Mouse (Mus musculus) lung, embryonic 14.5 days (tissue): ENCODE data around the gene Vps33a. TPM values are rescaled to one million over a fixed set of nuclear protein-coding genes. Genes with fewer than 3 reads are reported as not detected.
A peak's percentile ranks its signal among the peaks of the same experiment; 100 is the strongest.

Experiments
- ATAC-seq: fragments of 200-750 bp; cut with Nextera tagmentation; 2 replicates; pipeline ENCODE4 v1.8.0; 2017; ENCODE audit warnings: mild to moderate bottlenecking, moderate TSS enrichment, moderate library complexity; ENCODE audit not compliant: insufficient read depth
- DNase-seq: peaks from one replicate; pipeline ENCODE4 v3.0.0-alpha.2; 2015
- H3K27ac ChIP-seq: fragments of 300-500 bp; sonication (generic); 2 replicates; pipeline ENCODE4 v1.5.1; 2014; ENCODE audit warnings: low read depth, mild to moderate bottlenecking, moderate library complexity
- H3K27me3 ChIP-seq: fragments of 300-500 bp; sonication (generic); 2 replicates; pipeline ENCODE4 v1.6.1; 2014; ENCODE audit warnings: low read length, control low read depth; ENCODE audit not compliant: insufficient read depth
- H3K36me3 ChIP-seq: fragments of 300-500 bp; sonication (generic); 2 replicates; pipeline ENCODE4 v1.6.1; 2014; ENCODE audit warnings: control low read depth; ENCODE audit not compliant: insufficient read depth
- H3K4me1 ChIP-seq: fragments of 300-500 bp; sonication (generic); 2 replicates; pipeline ENCODE4 v1.6.1; 2014; ENCODE audit warnings: antibody characterized with exemption, control low read depth; ENCODE audit not compliant: insufficient read depth
- H3K4me2 ChIP-seq: fragments of 300-500 bp; sonication (generic); 2 replicates; pipeline ENCODE4 v1.6.1; 2014; ENCODE audit warnings: mild to moderate bottlenecking
- H3K4me3 ChIP-seq: fragments of 300-500 bp; sonication (generic); 2 replicates; pipeline ENCODE4 v1.5.1; 2014; ENCODE audit warnings: low read depth, low read length
- H3K9ac ChIP-seq: fragments of 300-500 bp; sonication (generic); 2 replicates; pipeline ENCODE4 v1.6.1; 2014
- H3K9me3 ChIP-seq: fragments of 300-500 bp; sonication (generic); 2 replicates; pipeline ENCODE4 v1.6.1; 2016; ENCODE audit warnings: low read depth, low read length, control low read depth
- CTCF ChIP-seq: IDR thresholded peaks from 2 replicates; pipeline ENCODE4 v1.5.1; 2016; ENCODE audit warnings: antibody characterized with exemption, low read depth
- WGBS: fragments of 180-500 bp; shearing (Covaris S2); extraction: QIAGEN DNeasy Blood & Tissue Kit; methylation state at CpG from one replicate; pipeline ENCODE4 v1.1.7; 2014; 5-methylcytosine and 5-hydroxymethylcytosine counted together
- polyA plus RNA-seq: library from polyadenylated mRNA; unstranded; fragments of >200 nt; fragmentation: Nextera tagmentation; extraction: Ambion mirVana; gene quantifications from 2 replicates; pipeline ENCODE4 v1.2.1, GENCODE M21; 2014

The Vps33a gene
- polyA plus RNA-seq, 1 experiment from 2014 or later = 27.8 TPM

DNA sequence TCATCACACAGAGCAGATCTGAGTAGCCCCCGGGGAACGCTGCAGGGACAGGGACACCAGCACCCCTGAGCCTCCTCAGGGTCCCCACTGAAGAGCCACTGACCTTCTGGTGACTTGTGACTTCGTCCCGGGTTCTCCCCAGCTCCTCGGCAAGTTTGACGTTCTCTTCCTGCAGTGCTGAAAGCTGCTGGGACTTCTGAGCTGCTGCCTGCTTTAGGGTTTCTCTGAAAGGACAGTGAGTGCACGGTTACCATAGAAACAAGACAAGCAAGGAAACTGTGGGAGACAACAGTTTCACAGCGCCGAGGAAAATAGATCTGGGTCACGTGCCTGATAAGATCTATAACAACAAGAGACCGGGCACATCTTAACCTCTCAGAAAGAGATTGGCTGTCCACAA, 30.7 kb upstream of the Vps33a start:
- DNase-seq (no peak), ATAC-seq (no peak)
- 50% methylated on average over 11 of the region's 11 CpGs for WGBS

DNA sequence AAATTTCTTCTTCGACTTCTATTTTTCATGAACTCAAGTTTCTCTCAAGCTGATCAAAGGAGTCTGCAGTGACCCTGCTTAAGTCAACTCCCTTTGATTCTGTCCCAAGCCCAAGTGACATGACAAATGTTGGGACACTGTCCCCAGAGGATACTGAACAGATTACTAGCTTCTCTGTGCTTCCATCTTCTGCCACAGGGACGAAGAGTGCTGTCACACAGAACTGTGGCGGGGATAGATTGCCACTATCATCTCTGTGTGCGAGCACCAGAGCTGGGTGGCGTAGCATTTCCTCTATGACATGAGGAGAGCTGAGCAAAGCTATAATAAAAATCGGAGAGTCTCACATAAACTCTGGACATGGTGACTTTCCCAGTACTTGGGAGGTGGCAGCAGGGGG, 29.3 kb upstream of the Vps33a start:
- WGBS = 84% methylated on average over 6 of the region's 6 CpGs
- no peak for ATAC-seq
- Histone ChIP-seq H3K4me1 (no peaks in the 10 kb centered on the region), H3K9ac (no peak overlapping the region), H3K36me3 (peaks cover 39% of the 10 kb centered on the region), H3K27me3 (no peaks in the 10 kb centered on the region), H3K27ac (no peak overlapping the region), H3K4me3 (no peak overlapping the region), H3K9me3 (no peaks in the 10 kb centered on the region), H3K4me2 (no peak overlapping the region)
- TF ChIP-seq CTCF = no peak
- peak; percentile 21 for DNase-seq

More for the DNA sequence above, 30.7 kb upstream of the Vps33a start:
- Histone ChIP-seq H3K9me3 (no peaks in the 10 kb centered on the region), H3K27ac (no peak overlapping the region), H3K27me3 (no peaks in the 10 kb centered on the region), H3K4me1 (no peaks in the 10 kb centered on the region), H3K4me2 (no peak overlapping the region), H3K36me3 (peaks cover 43% of the 10 kb centered on the region), H3K4me3 (no peak overlapping the region), H3K9ac (no peak overlapping the region)
- TF ChIP-seq CTCF = no peak

DNA sequence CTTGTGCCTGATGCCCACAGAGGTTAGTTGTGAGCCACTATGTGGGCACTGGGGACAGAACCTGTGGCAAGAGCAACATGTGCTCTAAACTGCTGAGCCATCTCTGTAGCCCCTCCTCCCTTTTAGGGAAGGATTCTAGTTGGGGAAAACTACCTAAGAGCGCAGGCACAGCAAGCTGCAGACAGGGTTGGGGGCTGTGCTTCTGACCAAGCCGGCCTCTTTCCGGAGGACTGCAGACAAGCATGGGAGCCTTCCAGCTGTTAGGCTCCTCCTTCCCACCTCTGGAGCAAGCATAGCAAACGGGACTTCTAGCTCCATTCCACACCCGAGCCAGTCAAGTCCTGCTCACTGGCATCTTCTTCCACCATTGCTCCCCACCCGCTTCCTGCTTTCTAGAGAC, 26.5 kb upstream of the Vps33a start:
- TF ChIP-seq CTCF = no peak
- no peaks in the 10 kb centered on the region for H3K27me3 ChIP-seq
- ATAC-seq = no peak
- H3K36me3 ChIP-seq = peaks cover 35% of the 10 kb centered on the region
- H3K4me3 ChIP-seq = no peak overlapping the region
- H3K4me2 ChIP-seq = no peak overlapping the region
- 54% methylated on average over 6 of the region's 6 CpGs for WGBS
- DNase-seq = no peak
- H3K9ac ChIP-seq = no peak overlapping the region
- H3K27ac ChIP-seq = no peak overlapping the region
- H3K9me3 ChIP-seq = no peaks in the 10 kb centered on the region
- H3K4me1 ChIP-seq = no peaks in the 10 kb centered on the region

DNA sequence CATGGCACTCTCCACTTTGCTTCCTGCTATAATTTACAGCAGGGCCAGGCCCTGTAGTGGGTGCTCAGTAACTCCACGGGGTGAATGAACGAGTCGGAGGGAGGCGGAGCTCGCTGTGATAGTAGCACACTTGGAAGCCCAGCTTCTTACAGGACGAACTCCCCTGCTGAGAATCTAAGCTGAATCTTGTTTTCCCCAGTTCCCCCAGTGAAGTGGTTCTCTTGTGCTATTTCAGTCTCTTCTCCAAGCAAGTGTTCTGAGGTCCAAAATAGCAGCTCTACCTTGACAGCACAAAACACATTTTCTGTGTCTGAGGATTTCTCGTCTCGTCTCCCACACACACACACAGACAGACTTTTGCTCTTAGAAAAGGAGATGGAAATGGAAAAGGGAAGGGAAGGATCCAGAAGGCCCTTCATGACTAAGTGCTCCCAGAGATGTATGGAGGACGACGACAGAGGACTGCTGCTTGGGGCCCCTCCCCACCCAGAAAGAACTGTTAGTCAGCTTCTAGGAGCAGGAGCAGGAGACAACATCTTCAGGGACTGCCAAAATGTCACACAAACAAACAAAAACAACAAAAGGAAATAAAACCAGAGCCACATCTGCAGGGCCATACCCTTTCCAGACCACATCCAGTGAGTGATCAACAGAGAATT, 20.9 kb upstream of the Vps33a start:
- Histone ChIP-seq H3K4me3 (no peak overlapping the region), H3K4me2 (no peak overlapping the region), H3K9me3 (no peaks in the 10 kb centered on the region), H3K27ac (no peak overlapping the region), H3K4me1 (no peaks in the 10 kb centered on the region), H3K9ac (no peak overlapping the region), H3K27me3 (no peaks in the 10 kb centered on the region), H3K36me3 (peaks cover 46% of the 10 kb centered on the region)
- TF ChIP-seq CTCF = no peak
- ATAC-seq (no peak), DNase-seq (no peak)
- 72% methylated on average over 10 of the region's 10 CpGs for WGBS

DNA sequence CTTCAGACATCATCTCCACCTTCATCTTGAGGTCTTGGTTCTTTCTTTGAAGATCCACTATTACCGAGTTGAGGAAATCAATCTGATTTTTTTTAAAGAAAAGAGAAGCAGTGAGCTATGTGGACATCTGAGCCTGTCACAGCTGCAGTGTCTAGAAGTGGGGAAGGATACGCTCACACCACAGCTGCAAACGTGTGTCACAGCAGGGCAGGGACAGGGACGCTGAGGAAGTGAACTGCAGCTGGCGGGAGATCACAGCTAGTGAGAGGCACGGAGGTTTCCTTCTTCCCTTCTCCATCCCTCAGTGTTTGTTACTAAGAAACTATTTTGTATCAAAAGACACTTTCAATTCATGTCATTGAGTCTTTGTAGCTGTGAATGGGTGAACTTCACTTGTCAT, 7.2 kb upstream of the Vps33a start:
- Histone ChIP-seq H3K9me3 (no peaks in the 10 kb centered on the region), H3K27ac (no peak overlapping the region), H3K36me3 (peaks cover 39% of the 10 kb centered on the region), H3K27me3 (no peaks in the 10 kb centered on the region), H3K4me3 (no peak overlapping the region), H3K4me2 (no peak overlapping the region), H3K4me1 (no peaks in the 10 kb centered on the region), H3K9ac (no peak overlapping the region)
- ATAC-seq (no peak), DNase-seq (no peak)
- 82% methylated on average over 6 of the region's 6 CpGs for WGBS
- TF ChIP-seq CTCF = no peak

DNA sequence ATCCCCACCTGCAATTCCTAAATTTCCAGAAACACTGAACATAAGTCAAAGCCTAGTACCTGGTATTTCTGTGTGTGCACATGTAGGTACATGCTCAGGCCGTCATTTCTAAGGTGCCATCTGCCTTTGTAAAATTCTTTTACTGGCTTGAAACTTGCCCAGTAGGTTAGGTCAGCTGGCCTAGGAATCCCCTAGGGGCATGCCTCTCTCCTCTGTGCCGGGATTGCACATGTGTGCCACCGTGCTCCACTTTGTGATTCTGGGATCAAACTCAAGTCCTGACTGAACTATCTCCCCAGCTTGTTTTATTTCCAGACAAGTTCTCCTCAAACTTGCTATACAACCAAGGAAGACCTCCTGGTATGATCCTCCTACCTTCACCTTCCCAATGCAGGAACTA, 3.9 kb upstream of the Vps33a start:
- 90% methylated on average over 3 of the region's 3 CpGs for WGBS
- Histone ChIP-seq H3K9ac (no peak overlapping the region), H3K27ac (no peak overlapping the region), H3K9me3 (no peaks in the 10 kb centered on the region), H3K27me3 (no peaks in the 10 kb centered on the region), H3K4me3 (no peak overlapping the region), H3K4me2 (no peak overlapping the region), H3K4me1 (no peaks in the 10 kb centered on the region), H3K36me3 (peaks cover 24% of the 10 kb centered on the region)
- no peak for DNase-seq
- ATAC-seq = no peak
- no peak for TF ChIP-seq CTCF

DNA sequence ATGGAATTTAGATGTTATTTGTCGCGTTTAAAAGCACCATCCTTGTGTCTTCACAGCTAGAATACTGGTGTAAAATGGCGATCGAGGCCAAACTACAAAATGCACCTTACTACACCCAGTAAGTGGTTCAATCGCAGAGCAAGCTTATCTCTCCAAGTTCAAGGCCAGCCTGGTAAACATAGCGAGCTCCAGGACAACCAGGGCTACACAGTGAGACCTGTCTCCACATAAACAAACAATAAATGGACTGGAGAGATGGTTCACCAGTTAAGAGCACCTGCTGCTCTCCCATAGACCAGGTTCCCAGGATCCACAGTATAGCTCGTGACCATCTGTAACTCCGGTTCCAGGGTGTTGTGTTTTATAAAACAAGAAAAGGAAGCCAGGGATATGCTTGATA, 524 bp upstream of the Vps33a start:
- Histone ChIP-seq H3K9me3 (no peaks in the 10 kb centered on the region), H3K4me3 (peak overlapping the region; percentile 91), H3K4me1 (no peaks in the 10 kb centered on the region), H3K4me2 (peak overlapping the region; percentile 80), H3K36me3 (peaks cover 22% of the 10 kb centered on the region; the same call in 1 of the 2 replicates), H3K27ac (no peak overlapping the region), H3K27me3 (no peaks in the 10 kb centered on the region), H3K9ac (no peak overlapping the region)
- TF ChIP-seq CTCF = no peak
- WGBS = 60% methylated on average over 8 of the region's 8 CpGs
- ATAC-seq = no peak
- peak; percentile 8 for DNase-seq
